ENCODE assay signal across 7 mouse cellular contexts in the genomic region with DNA sequence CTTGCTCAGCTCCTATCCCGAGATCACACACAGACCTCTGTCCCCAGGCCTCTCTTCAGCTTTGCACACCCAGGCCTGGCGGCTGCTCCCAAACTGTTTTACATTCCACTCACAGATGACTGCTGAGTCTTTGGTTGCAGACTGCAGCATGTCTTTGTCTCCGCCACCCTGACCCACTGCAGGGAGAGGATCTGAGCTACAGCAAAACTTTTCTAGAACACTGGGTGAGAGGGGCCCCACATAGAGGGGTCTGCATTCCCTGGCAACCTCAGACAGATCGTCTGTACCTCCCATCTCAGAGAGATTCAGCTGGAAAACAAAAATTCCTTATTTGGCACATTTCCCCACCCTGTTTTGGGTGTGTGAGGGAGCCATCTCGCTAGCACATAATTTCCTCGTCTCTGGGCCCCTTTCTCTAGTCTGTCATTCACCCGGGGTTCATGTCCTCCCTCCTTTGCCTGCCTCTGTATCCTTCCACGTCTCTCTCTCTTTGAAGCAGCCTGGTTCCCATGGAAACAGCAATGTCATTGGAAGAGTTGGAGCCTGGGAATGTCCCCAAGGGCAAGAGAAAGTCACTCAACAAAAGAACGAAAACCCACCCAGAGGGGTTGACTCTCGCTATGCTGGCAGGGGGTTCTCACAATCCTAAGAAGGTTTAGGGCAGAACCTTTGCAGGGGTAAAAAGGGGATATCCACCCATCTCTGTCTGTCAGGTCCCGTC. TPM values are rescaled to one million over a fixed set of nuclear protein-coding genes. Genes with fewer than 3 reads are reported as not detected.
A peak's percentile ranks its signal among the peaks of the same experiment; 100 is the strongest.
DNase-seq lines count a peak whose midpoint lies in the region; ATAC-seq and TF ChIP-seq lines count a peak whose summit lies in the region.

No protein-coding gene starts in this region.

- H3K36me3 ChIP-seq in E14TG2a.4 (ENCODE audit: insufficient read depth, low read length): peaks cover 8% of the 10 kb centered on the region
- H3K36me3 ChIP-seq in forebrain, embryonic 14.5 days (ENCODE audit: control insufficient read depth, insufficient read depth, low read length): 0 out of 2 replicates have a peak, but pooled peaks cover 4% of the 10 kb centered on the region
- H3K36me3 ChIP-seq in neural tube, embryonic 15.5 days: peaks cover 3% of the 10 kb centered on the region; the same call in 1 of the 2 replicates

- TF ChIP-seq CTCF in E14TG2a.4 (conservative IDR thresholded peaks at IDR 0.05; ENCODE audit: low read length): no peak

- H3K4me2 ChIP-seq in forebrain, embryonic 14.5 days (ENCODE audit: low read length): peak overlapping the region; percentile 41
- H3K4me2 ChIP-seq in neural tube, embryonic 15.5 days: peak overlapping the region; percentile 44

- peaks cover 8% of the 10 kb centered on the region for H3K9me3 ChIP-seq in E14TG2a.4 (ENCODE audit: low read length)
- H3K9me3 ChIP-seq in forebrain, embryonic 14.5 days (replicated peaks; ENCODE audit: control insufficient read depth, low read length): no peaks in the 10 kb centered on the region
- H3K9me3 ChIP-seq in neural tube, embryonic 15.5 days (replicated peaks): no peaks in the 10 kb centered on the region

- H3K27me3 ChIP-seq in E14TG2a.4 (ENCODE audit: insufficient read depth, low read length): no peaks in the 10 kb centered on the region; the same call in 1 of the 2 replicates
- H3K27me3 ChIP-seq in forebrain, embryonic 14.5 days (replicated peaks; ENCODE audit: control insufficient read depth, insufficient read depth, low read length): no peaks in the 10 kb centered on the region
- no peaks in the 10 kb centered on the region for H3K27me3 ChIP-seq in neural tube, embryonic 15.5 days (replicated peaks)

- peaks cover 58% of the 10 kb centered on the region for H3K4me1 ChIP-seq in E14TG2a.4 (replicated peaks; ENCODE audit: low read depth, low read length)
- peaks cover 30% of the 10 kb centered on the region for H3K4me1 ChIP-seq in forebrain, embryonic 14.5 days (ENCODE audit: control insufficient read depth, insufficient read depth, low read length)
- peaks cover 54% of the 10 kb centered on the region for H3K4me1 ChIP-seq in neural tube, embryonic 15.5 days

- peak overlapping the region; percentile 36; the same call in 1 of the 2 replicates for H3K9ac ChIP-seq in forebrain, embryonic 14.5 days (ENCODE audit: low read length)
- 0 out of 2 replicates have a peak overlapping the region, but pooled peaks have one; percentile 33 for H3K9ac ChIP-seq in neural tube, embryonic 15.5 days (replicated peaks)

- H3K4me3 ChIP-seq in E14TG2a.4 (replicated peaks; ENCODE audit: low read length): peak overlapping the region; percentile 54
- no peak overlapping the region for H3K4me3 ChIP-seq in forebrain, embryonic 14.5 days (ENCODE audit: low read depth, low read length)
- no peak overlapping the region; the same call in 1 of the 2 replicates for H3K4me3 ChIP-seq in neural tube, embryonic 15.5 days (replicated peaks)

- peak; percentile 94 for DNase-seq in ES-CJ7 (ENCODE audit: low read depth, low spot score)
- DNase-seq in forebrain, embryonic 14.5 days (ENCODE audit: low spot score): peak; percentile 93
- DNase-seq in left cerebral cortex, adult 8-10 months (ENCODE audit: low spot score in 2 of 2): peak; percentile 38 to 66
- no peak for DNase-seq in thymus, postnatal 0 days (ENCODE audit: low spot score)
- no peak for DNase-seq in testis, postnatal 14 days (ENCODE audit: low spot score)

- peak overlapping the region; percentile 93 for H3K27ac ChIP-seq in forebrain, embryonic 14.5 days (ENCODE audit: low read depth, low read length)
- peak overlapping the region; percentile 81 for H3K27ac ChIP-seq in neural tube, embryonic 15.5 days (replicated peaks)

- peak; percentile 75 for ATAC-seq in forebrain, embryonic 14.5 days
- peak; percentile 59 for ATAC-seq in neural tube, embryonic 15.5 days (ENCODE audit: low FRiP score)

- WGBS in forebrain, embryonic 14.5 days: 1% methylated on average over 11 of the region's 11 CpGs
- WGBS in neural tube, embryonic 15.5 days: 5% methylated on average over 11 of the region's 11 CpGs

RNA-seq across cellular contexts. Expression of gene Cspg5, which starts 6.4 kb away (rescaled TPM):
- 49.3 and 64.2 TPM in 2 replicates for polyA plus RNA-seq in forebrain, embryonic 14.5 days (2014; fragmentation: Nextera tagmentation; extraction: Ambion mirVana)
- total RNA-seq in left cerebral cortex, adult 8-10 months (2022): 100 to 1,000 TPM; 360 to 411 (median 377) TPM
- polyA plus RNA-seq in neural tube, embryonic 15.5 days (2015; fragmentation: Nextera tagmentation; extraction: Ambion mirVana): 145 and 180 TPM in 2 replicates
- 0.12 and 0.26 TPM in 2 replicates for polyA plus RNA-seq in thymus, postnatal 0 days (2015; fragmentation: Nextera tagmentation; extraction: Ambion mirVana)

RNA-seq across cellular contexts. Expression of gene Elp6, which starts 55.0 kb away (rescaled TPM):
- 35.4 and 37.0 TPM in 2 replicates for polyA plus RNA-seq in forebrain, embryonic 14.5 days (2014; fragmentation: Nextera tagmentation; extraction: Ambion mirVana)
- total RNA-seq in left cerebral cortex, adult 8-10 months (2022): 10 to 100 TPM; 11.6 to 16.4 (median 14.1) TPM
- polyA plus RNA-seq in neural tube, embryonic 15.5 days (2015; fragmentation: Nextera tagmentation; extraction: Ambion mirVana): 38.0 and 41.0 TPM in 2 replicates
- polyA plus RNA-seq in thymus, postnatal 0 days (2015; fragmentation: Nextera tagmentation; extraction: Ambion mirVana): 20.5 and 20.9 TPM in 2 replicates

Comparison
In these comparisons a context has a peak if more than half of its experiments do, and no peak if none do; other contexts are left out.
1. DNase-seq: peak in ES-CJ7 (single experiment), forebrain, embryonic 14.5 days (single experiment) and left cerebral cortex, adult 8-10 months (2 of 2); none in thymus, postnatal 0 days (single experiment) and testis, postnatal 14 days (single experiment).
2. RNA of gene Cspg5, which starts 6.4 kb away (polyA plus RNA-seq): 145 to 180 TPM in neural tube, embryonic 15.5 days and 49.3 to 64.2 TPM in forebrain, embryonic 14.5 days; 0.12 to 0.26 TPM in thymus, postnatal 0 days; every median in the first group is over 10 times any median in the second.